Mouse (Mus musculus): Measurements from ENCODE around the gene Rpl32.

DNA sequence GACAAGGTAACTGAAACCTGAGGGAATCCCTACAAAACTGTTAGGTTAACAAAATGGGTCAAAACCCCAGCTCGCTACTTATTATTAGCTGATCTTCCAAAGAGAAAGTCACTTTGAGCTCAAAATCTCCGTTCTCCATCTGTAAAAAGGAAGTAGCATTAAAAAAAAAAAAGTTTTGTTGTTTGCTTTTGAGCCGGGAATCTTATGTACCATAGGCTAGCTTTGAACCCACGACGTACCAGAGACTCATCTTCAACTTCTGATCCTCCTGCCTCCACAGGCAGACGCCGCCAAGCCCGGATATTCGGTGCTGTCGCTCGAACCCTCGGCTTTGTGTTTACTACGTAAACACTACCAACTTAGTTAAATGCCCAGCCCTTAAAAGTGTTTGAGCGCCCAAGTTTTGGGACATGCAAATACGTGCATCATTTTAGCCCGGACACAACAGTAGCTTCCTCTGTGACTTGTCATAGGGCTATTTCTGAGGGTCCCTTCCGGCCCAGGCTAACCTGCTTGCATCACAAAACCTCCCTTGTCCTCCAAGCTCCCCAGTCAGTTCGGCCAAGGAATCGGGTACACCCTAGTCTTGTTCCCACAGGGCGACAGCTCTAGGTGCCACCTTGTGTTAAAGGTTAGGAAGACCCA lies 44.0 kb upstream of the Rpl32 start:
- TF ChIP-seq EP300 (IDR thresholded peaks at IDR 0.05; ENCODE audit: low read depth) (no peak), CTCF (IDR thresholded peaks at IDR 0.05; ENCODE audit: low read depth) (no peak)

All from liver, postnatal 0 days (tissue).